Comparison of ENCODE assay signal across 15 mouse cellular contexts in genomic region chr4:21685595-21686091, GRCm38 (mm10). TPM values are rescaled to one million over a fixed set of nuclear protein-coding genes. Genes with fewer than 3 reads are reported as not detected.
DNase-seq lines count a peak whose midpoint lies in the region; ATAC-seq and TF ChIP-seq lines count a peak whose summit lies in the region.
"Had no signal": no experiment of that assay in that cellular context is flagged by ENCODE, and none has a peak within 500 bp of the region (broad histone marks: within the 10 kb centered on the region; RNA-seq: fewer than 3 reads in every experiment).

Gene Prdm13, minus strand, starts transcription at chr4:21685963.

- TF ChIP-seq CTCF in hindbrain, postnatal 0 days (IDR thresholded peaks at IDR 0.05; ENCODE audit: low read depth): no peak
- no peak for TF ChIP-seq CTCF in lung, adult 2 months (IDR thresholded peaks at IDR 0.05; ENCODE audit: insufficient read depth, low read length)

- TF ChIP-seq POLR2A in lung, adult 2 months (IDR thresholded peaks at IDR 0.05; ENCODE audit: borderline replicate concordance, extremely low read depth, low read depth, low read length): no peak

- no peak within 1 kb of the TSS for H3K27ac ChIP-seq in embryonic facial prominence, embryonic 11.5 days (replicated peaks; ENCODE audit: low read depth, low read length)
- no peak within 1 kb of the TSS for H3K27ac ChIP-seq in hindbrain, postnatal 0 days
- peak within 1 kb of the TSS; percentile 72 for H3K27ac ChIP-seq in neural tube, embryonic 11.5 days (ENCODE audit: low read depth, low read length)
- H3K27ac ChIP-seq: intestine, embryonic 15.5 days had no signal

- ATAC-seq in embryonic facial prominence, embryonic 11.5 days (replicated peaks; ENCODE audit: insufficient number of reproducible peaks, low FRiP score, low TSS enrichment, low read depth): 0 out of 2 replicates have a peak, but pooled peaks have one; percentile 20
- peak; percentile 54 for ATAC-seq in hindbrain, postnatal 0 days
- peak; percentile 83 for ATAC-seq in neural tube, embryonic 11.5 days (ENCODE audit: insufficient read depth, low FRiP score, low TSS enrichment)
- ATAC-seq: intestine, embryonic 15.5 days had no signal

- under 1% methylated on average over 38 of the region's 38 CpGs for WGBS in embryonic facial prominence, embryonic 11.5 days
- under 1% methylated on average over 38 of the region's 38 CpGs for WGBS in hindbrain, postnatal 0 days
- under 1% methylated on average over 34 of the region's 38 CpGs for WGBS in neural tube, embryonic 11.5 days
- 1% methylated on average over 38 of the region's 38 CpGs for WGBS in lung, adult 2 months

- no peaks in the 10 kb centered on the region for H3K9me3 ChIP-seq in embryonic facial prominence, embryonic 11.5 days (replicated peaks; ENCODE audit: control insufficient read depth, low read length)
- no peaks in the 10 kb centered on the region for H3K9me3 ChIP-seq in hindbrain, postnatal 0 days (ENCODE audit: low read length)
- H3K9me3 ChIP-seq in neural tube, embryonic 11.5 days (ENCODE audit: control insufficient read depth, low read length): no peaks in the 10 kb centered on the region
- H3K9me3 ChIP-seq: intestine, embryonic 15.5 days had no signal

- no peak within 1 kb of the TSS for H3K4me3 ChIP-seq in embryonic facial prominence, embryonic 11.5 days (ENCODE audit: low read depth, low read length)
- H3K4me3 ChIP-seq in hindbrain, postnatal 0 days (ENCODE audit: low read length): peak within 1 kb of the TSS; percentile 15
- peak within 1 kb of the TSS; percentile 49 for H3K4me3 ChIP-seq in neural tube, embryonic 11.5 days (ENCODE audit: low read depth, low read length)
- no peak within 1 kb of the TSS for H3K4me3 ChIP-seq in lung, adult 2 months (replicated peaks; ENCODE audit: extremely low read depth, low read depth, low read length)
- H3K4me3 ChIP-seq: intestine, embryonic 15.5 days; myocyte had no signal

- H3K36me3 ChIP-seq in embryonic facial prominence, embryonic 11.5 days (replicated peaks; ENCODE audit: control insufficient read depth, insufficient read depth, low read depth, low read length): no peaks in the 10 kb centered on the region
- no peaks in the 10 kb centered on the region for H3K36me3 ChIP-seq in hindbrain, postnatal 0 days (ENCODE audit: insufficient read depth, low read length)
- H3K36me3 ChIP-seq in neural tube, embryonic 11.5 days (ENCODE audit: control insufficient read depth, insufficient read depth, low read length): no peaks in the 10 kb centered on the region
- H3K36me3 ChIP-seq: intestine, embryonic 15.5 days had no signal

- H3K4me1 ChIP-seq in embryonic facial prominence, embryonic 11.5 days (ENCODE audit: control insufficient read depth, insufficient read depth, low read length): no peaks in the 10 kb centered on the region
- no peaks in the 10 kb centered on the region for H3K4me1 ChIP-seq in hindbrain, postnatal 0 days (ENCODE audit: insufficient read depth, low read length)
- peaks cover 7% of the 10 kb centered on the region; the same call in 1 of the 2 replicates for H3K4me1 ChIP-seq in neural tube, embryonic 11.5 days (ENCODE audit: control insufficient read depth, insufficient read depth, low read length)
- H3K4me1 ChIP-seq in lung, adult 2 months (ENCODE audit: control insufficient read depth, insufficient read depth, low read length): no peaks in the 10 kb centered on the region

- no peak within 1 kb of the TSS for H3K4me2 ChIP-seq in embryonic facial prominence, embryonic 11.5 days (ENCODE audit: low read depth, low read length)
- 0 out of 2 replicates have a peak within 1 kb of the TSS, but pooled peaks have one; percentile 18 for H3K4me2 ChIP-seq in hindbrain, postnatal 0 days (ENCODE audit: low read depth, low read length)
- peak within 1 kb of the TSS; percentile 37 for H3K4me2 ChIP-seq in neural tube, embryonic 11.5 days (ENCODE audit: low read depth)
- H3K4me2 ChIP-seq: intestine, embryonic 15.5 days had no signal

- DNase-seq in ZHBTc4 (ENCODE audit: low read depth, low spot score): peak; percentile 46
- peak; percentile 11 for DNase-seq in embryonic facial prominence, embryonic 11.5 days (ENCODE audit: low spot score)
- peak; percentile 41 for DNase-seq in hindbrain, postnatal 0 days (ENCODE audit: low spot score)
- peak; percentile 89 for DNase-seq in neural tube, embryonic 11.5 days (ENCODE audit: low spot score)
- no peak for DNase-seq in lung, adult 2 months
- no peak for DNase-seq in adrenal gland, adult (ENCODE audit: inconsistent age in 2 of 2, low spot score in 1 of 2)
- no peak for DNase-seq in heart, adult 9 months (ENCODE audit: low spot score in 2 of 2)
- DNase-seq: heart, adult 18-20 months; lung, adult 18-20 months; right cerebral cortex, postnatal 25 days had no signal

- H3K27me3 ChIP-seq in embryonic facial prominence, embryonic 11.5 days (ENCODE audit: control insufficient read depth, insufficient read depth, low read length): peaks cover 82% of the 10 kb centered on the region
- H3K27me3 ChIP-seq in hindbrain, postnatal 0 days (ENCODE audit: insufficient read depth, low read length): peaks cover 86% of the 10 kb centered on the region
- peaks cover 86% of the 10 kb centered on the region for H3K27me3 ChIP-seq in neural tube, embryonic 11.5 days (ENCODE audit: control insufficient read depth, insufficient read depth, low read length)

- no peak within 1 kb of the TSS for H3K9ac ChIP-seq in embryonic facial prominence, embryonic 11.5 days (replicated peaks; ENCODE audit: low read length)
- H3K9ac ChIP-seq in hindbrain, postnatal 0 days (replicated peaks; ENCODE audit: low read length): no peak within 1 kb of the TSS
- H3K9ac ChIP-seq in neural tube, embryonic 11.5 days (ENCODE audit: low read length): peak within 1 kb of the TSS; percentile 61
- H3K9ac ChIP-seq: intestine, embryonic 15.5 days had no signal

RNA-seq across cellular contexts. Expression of gene Prdm13, which starts in this region (rescaled TPM):
- polyA plus RNA-seq in embryonic facial prominence, embryonic 11.5 days (2014; fragmentation: Nextera tagmentation; extraction: Ambion mirVana): 0.29 and 0.53 TPM in 2 replicates
- total RNA-seq in hindbrain, postnatal 0 days (2014; rRNA removed): 12.4 and 14.5 TPM in 2 replicates
- polyA plus RNA-seq in hindbrain, postnatal 0 days (2015; fragmentation: Nextera tagmentation; extraction: Ambion mirVana): 1.3 and 1.5 TPM in 2 replicates
- 6.8 and 8.8 TPM in 2 replicates for polyA plus RNA-seq in neural tube, embryonic 11.5 days (2014; fragmentation: Nextera tagmentation; extraction: Ambion mirVana)
- not detected in 2 replicates for polyA plus RNA-seq in lung, adult 2 months (2012; rRNA removed)
- total RNA-seq: heart, adult 18-20 months; layer of hippocampus, postnatal 25 days; MEL had no signal
- polyA plus RNA-seq: intestine, embryonic 15.5 days; myocyte; thymus, postnatal 0 days had no signal

Comparison
In these comparisons a context has a peak if more than half of its experiments do, and no peak if none do; other contexts are left out.
1. Peak in DNase-seq and ATAC-seq in embryonic facial prominence, embryonic 11.5 days; RNA of the gene not detected or under 1 TPM.
2. DNase-seq: peak in ZHBTc4 (single experiment), hindbrain, postnatal 0 days (single experiment) and neural tube, embryonic 11.5 days (single experiment); none in lung, adult 2 months (single experiment), adrenal gland, adult (0 of 2) and heart, adult 9 months (0 of 2).
3. ATAC-seq: peak in every context shown above with its lines; median percentile 83 in neural tube, embryonic 11.5 days; 54 in hindbrain, postnatal 0 days; 20 in embryonic facial prominence, embryonic 11.5 days.
4. H3K4me3 ChIP-seq: peak in hindbrain, postnatal 0 days (single experiment) and neural tube, embryonic 11.5 days (single experiment); none in embryonic facial prominence, embryonic 11.5 days (single experiment) and lung, adult 2 months (single experiment).